Mouse (Mus musculus) MEL (cell line): ENCODE results near the gene Psmd2. TPM values are rescaled to one million over a fixed set of nuclear protein-coding genes. Genes with fewer than 3 reads are reported as not detected.

Experiments
- DNase-seq: peaks from one replicate; pipeline ENCODE4 v3.0.0; 2011; ENCODE audit warnings: low read depth, low spot score
- H3K27ac ChIP-seq: 2 replicates; pipeline ENCODE4 v1.5.1; 2012; ENCODE audit warnings: low read depth, mild to moderate bottlenecking, control low read depth, low read length, moderate library complexity; ENCODE audit not compliant: control insufficient read depth
- H3K27me3 ChIP-seq, 2 experiments: fragments of 150-350 bp in 1 of 2; sonication (generic) in 1 of 2; 2 replicates each; pipeline ENCODE4 v1.6.1; 2012; ENCODE audit warnings: low read length in 2 of 2, mild to moderate bottlenecking in 2 of 2, improper control_type of control experiment in 1 of 2, moderate library complexity in 1 of 2; ENCODE audit not compliant: insufficient read depth in 2 of 2, control insufficient read depth in 1 of 2
- H3K36me3 ChIP-seq, 2 experiments: 2 replicates each; pipeline ENCODE4 v1.6.1; 2012 to 2014; ENCODE audit warnings: low read length in 2 of 2, improper control_type of control experiment in 1 of 2, inconsistent platforms in 1 of 2, mild to moderate bottlenecking in 1 of 2; ENCODE audit not compliant: insufficient read depth in 2 of 2, control insufficient read depth in 1 of 2
- H3K4me1 ChIP-seq, 2 experiments: fragments of 150-350 bp in 1 of 2; sonication (generic) in 1 of 2; 2 replicates each; pipeline ENCODE4 v1.6.1; 2012; ENCODE audit warnings: low read length in 2 of 2, improper control_type of control experiment in 1 of 2, mild to moderate bottlenecking in 1 of 2; ENCODE audit not compliant: insufficient read depth in 2 of 2, control insufficient read depth in 1 of 2
- H3K4me3 ChIP-seq, 2 experiments: fragments of 150-350 bp in 1 of 2; sonication (generic) in 1 of 2; 2 replicates each; pipeline ENCODE4 v1.5.1; 2012; ENCODE audit warnings: low read depth in 2 of 2, low read length in 2 of 2, mild to moderate bottlenecking in 2 of 2, moderate library complexity in 2 of 2, control low read depth in 1 of 2, improper control_type of control experiment in 1 of 2; ENCODE audit not compliant: control insufficient read depth in 1 of 2, insufficient read depth in 1 of 2
- H3K79me2 ChIP-seq: 2 replicates; pipeline ENCODE4 v1.6.1; 2012; ENCODE audit warnings: mild to moderate bottlenecking, low read length, moderate library complexity; ENCODE audit not compliant: control insufficient read depth, poor library complexity, insufficient read depth
- H3K9ac ChIP-seq: 2 replicates; pipeline ENCODE4 v1.6.1; 2012; ENCODE audit warnings: low read depth, mild to moderate bottlenecking, control low read depth, low read length, moderate library complexity; ENCODE audit not compliant: control insufficient read depth, poor library complexity, severe bottlenecking
- H3K9me3 ChIP-seq: fragments of 150-350 bp; sonication (generic); replicated peaks from 2 replicates; pipeline ENCODE4 v1.6.1; 2012; ENCODE audit warnings: mild to moderate bottlenecking, low read length, improper control_type of control experiment, moderate library complexity; ENCODE audit not compliant: insufficient read depth
- CTCF ChIP-seq, 3 experiments: IDR thresholded peaks in 2 of 3; conservative IDR thresholded peaks in 1 of 3; 2 replicates each; pipeline ENCODE4 v1.5.1; 2011 to 2012; ENCODE audit warnings: low read length in 3 of 3, low read depth in 2 of 3, mild to moderate bottlenecking in 2 of 3, improper control_type of control experiment in 1 of 3, inconsistent platforms in 1 of 3, mixed read lengths in 1 of 3, moderate library complexity in 1 of 3; ENCODE audit not compliant: control insufficient read depth in 1 of 3, insufficient read depth in 1 of 3, poor library complexity in 1 of 3, severe bottlenecking in 1 of 3
- EP300 ChIP-seq, 2 experiments: IDR thresholded peaks; 2 replicates each; pipeline ENCODE4 v1.6.1; 2011; ENCODE audit warnings: improper control_type of control experiment in 2 of 2, low read length in 2 of 2, low read depth in 1 of 2, mild to moderate bottlenecking in 1 of 2
- ETS1 ChIP-seq: IDR thresholded peaks from 2 replicates; pipeline ENCODE4 v1.6.1; 2012; ENCODE audit warnings: low read depth, mild to moderate bottlenecking, inconsistent platforms, low read length, improper control_type of control experiment, moderate library complexity
- GABPA ChIP-seq: IDR thresholded peaks from 2 replicates; pipeline ENCODE4 v1.6.1; 2012; ENCODE audit warnings: low read depth, mild to moderate bottlenecking, inconsistent platforms, low read length, improper control_type of control experiment, moderate library complexity
- KAT2A ChIP-seq: conservative IDR thresholded peaks from 2 replicates; pipeline ENCODE4 v1.6.1; 2012; ENCODE audit warnings: low read depth, low read length, improper control_type of control experiment, inconsistent platforms
- MXI1 ChIP-seq: IDR thresholded peaks from 2 replicates; pipeline ENCODE4 v1.6.1; 2011; ENCODE audit warnings: mild to moderate bottlenecking, low read depth, low read length, improper control_type of control experiment
- MYC ChIP-seq: IDR thresholded peaks from 2 replicates; pipeline ENCODE4 v1.6.1; 2011; ENCODE audit warnings: low read depth, mild to moderate bottlenecking, low read length, improper control_type of control experiment, moderate library complexity
- POLR2A ChIP-seq, 2 experiments: IDR thresholded peaks; 2 replicates each; pipeline ENCODE4 v1.6.1; 2011 to 2012; ENCODE audit warnings: low read length in 2 of 2, mild to moderate bottlenecking in 2 of 2, control low read depth in 1 of 2, improper control_type of control experiment in 1 of 2, low read depth in 1 of 2, moderate library complexity in 1 of 2; ENCODE audit not compliant: control insufficient read depth in 1 of 2, insufficient read depth in 1 of 2, poor library complexity in 1 of 2
- POLR2AphosphoS2 ChIP-seq: IDR thresholded peaks from 2 replicates; pipeline ENCODE4 v1.6.1; 2011; ENCODE audit warnings: low read length, improper control_type of control experiment
- SIN3A ChIP-seq: IDR thresholded peaks from 2 replicates; pipeline ENCODE4 v1.6.1; 2012; ENCODE audit warnings: low read length, improper control_type of control experiment, inconsistent platforms
- TAL1 ChIP-seq: IDR thresholded peaks from 2 replicates; pipeline ENCODE4 v1.6.1; 2012; ENCODE audit warnings: mild to moderate bottlenecking, inconsistent platforms, low read length, moderate library complexity, mixed read lengths
- UBTF ChIP-seq: IDR thresholded peaks from 2 replicates; pipeline ENCODE4 v1.6.1; 2012; ENCODE audit warnings: low read depth, mild to moderate bottlenecking, inconsistent platforms, low read length, improper control_type of control experiment, moderate library complexity, borderline replicate concordance; ENCODE audit not compliant: insufficient read depth
- USF2 ChIP-seq, 2 experiments: IDR thresholded peaks; 2 replicates each; pipeline ENCODE4 v1.6.1; 2011 to 2012; ENCODE audit warnings: improper control_type of control experiment in 2 of 2, low read length in 2 of 2, borderline replicate concordance in 1 of 2, inconsistent platforms in 1 of 2, low read depth in 1 of 2, mild to moderate bottlenecking in 1 of 2; ENCODE audit not compliant: insufficient read depth in 1 of 2
- polyA plus RNA-seq, 2 experiments: library from polyadenylated mRNA; stranded (reverse) in 1 of 2; unstranded in 1 of 2; fragments of >175 nt in 1 of 2; fragments of >200 nt in 1 of 2; gene quantifications; 2 replicates each; pipeline versions ENCODE4 v1.2.1 to v1.2.4; 2012; ENCODE audit warnings: low replicate concordance in 2 of 2, low read depth in 1 of 2; ENCODE audit not compliant: insufficient read length in 2 of 2, insufficient read depth in 1 of 2, missing spikeins in 1 of 2
- total RNA-seq: library from RNA; depleted of rRNA; stranded (reverse); fragments of 300-350 nt; gene quantifications from 2 replicates; pipeline ENCODE4 v1.2.3, GENCODE M21; 2012

Gene Psmd2
- total and polyA plus RNA-seq, 3 experiments, result 81.9 to 432 (median 262) TPM

- Histone ChIP-seq H3K27ac (no peak overlapping the region), H3K9ac (no peak overlapping the region), H3K36me3 (peaks cover 44 to 50% of the 10 kb centered on the region in 2 experiments), H3K9me3 (no peaks in the 10 kb centered on the region), H3K27me3 (no peaks in the 10 kb centered on the region), H3K79me2 (peaks cover 64% of the 10 kb centered on the region), H3K4me1 (peaks cover 11 to 35% of the 10 kb centered on the region in 2 experiments), H3K4me3 (no peak overlapping the region)
- DNase-seq, result peak; percentile 55
- no peak for TF ChIP-seq POLR2A (IDR thresholded peaks at IDR 0.05; ENCODE audit: control insufficient read depth in 1 of 2, insufficient read depth in 1 of 2, low read depth in 1 of 2, low read length in 2 of 2, poor library complexity in 1 of 2)
- TF ChIP-seq CTCF (IDR thresholded peaks at IDR 0.05 in 2 of 3, conservative IDR thresholded peaks at IDR 0.05 in 1 of 3; ENCODE audit: control insufficient read depth in 1 of 3, insufficient read depth in 1 of 3, low read depth in 2 of 3, low read length in 3 of 3, poor library complexity in 1 of 3, severe bottlenecking in 1 of 3), result peak in 1 of 3 experiments; percentile 4; a peak in 1 of 6 replicates
Observed at GRCm38 (mm10) chr16:20676702-20677101, 25.2 kb downstream of the Psmd2 start.

- Histone ChIP-seq H3K9me3 (no peaks in the 10 kb centered on the region), H3K4me1 (peaks cover 11 to 35% of the 10 kb centered on the region in 2 experiments), H3K9ac (0 out of 2 replicates have a peak overlapping the region, but pooled peaks have one; percentile 17), H3K4me3 (no peak overlapping the region), H3K27me3 (no peaks in the 10 kb centered on the region), H3K36me3 (peaks cover 50 to 51% of the 10 kb centered on the region in 2 experiments), H3K79me2 (peaks cover 64% of the 10 kb centered on the region), H3K27ac (peak overlapping the region; percentile 21)
- no peak for TF ChIP-seq USF2 (IDR thresholded peaks at IDR 0.05; ENCODE audit: borderline replicate concordance in 1 of 2, insufficient read depth in 1 of 2, low read depth in 1 of 2, low read length in 2 of 2)
- TF ChIP-seq EP300 (IDR thresholded peaks at IDR 0.05; ENCODE audit: low read depth in 1 of 2, low read length in 2 of 2), result no peak
- TF ChIP-seq SIN3A, result no peak
- no peak for TF ChIP-seq KAT2A
- no peak for TF ChIP-seq UBTF
- no peak for TF ChIP-seq MYC
- TF ChIP-seq TAL1, result no peak
- DNase-seq, result no peak
Observed at GRCm38 (mm10) chr16:20677380-20677779, 25.9 kb downstream of the Psmd2 start.

- Histone ChIP-seq H3K27me3 (no peaks in the 10 kb centered on the region), H3K9ac (0 out of 2 replicates have a peak overlapping the region, but pooled peaks have one; percentile 17), H3K36me3 (peaks cover 50 to 54% of the 10 kb centered on the region in 2 experiments), H3K4me3 (no peak overlapping the region), H3K4me1 (peaks cover 11 to 35% of the 10 kb centered on the region in 2 experiments), H3K79me2 (peaks cover 58% of the 10 kb centered on the region), H3K27ac (peak overlapping the region; percentile 21; the same call in 1 of the 2 replicates), H3K9me3 (no peaks in the 10 kb centered on the region)
- TF ChIP-seq SIN3A (peak; percentile 47; the same call in 1 of the 2 replicates), TAL1 (no peak), ETS1 (peak; percentile 39; the same call in 1 of the 2 replicates), POLR2AphosphoS2 (peak; percentile 38; the same call in 1 of the 2 replicates), GABPA (0 out of 2 replicates have a peak, but pooled peaks have one; percentile 14), MXI1 (no peak), EP300 (IDR thresholded peaks at IDR 0.05; ENCODE audit: low read depth in 1 of 2, low read length in 2 of 2) (peak in 1 of 2 experiments; percentile 36; a peak in 1 of 4 replicates)
- peak; percentile 91 for DNase-seq
Observed at GRCm38 (mm10) chr16:20677974-20678675, 26.7 kb downstream of the Psmd2 start.
